Mouse (Mus musculus) intestine, embryonic 14.5 days (tissue): ENCODE data around the gene Asic5. TPM values are rescaled to one million over a fixed set of nuclear protein-coding genes. Genes with fewer than 3 reads are reported as not detected.

ENCODE experiments used
- ATAC-seq: fragments of 200-750 bp; cut with Nextera tagmentation; replicated peaks from 2 replicates; pipeline ENCODE4 v1.8.0; 2017; ENCODE audit warnings: low read depth, moderate number of reproducible peaks, moderate TSS enrichment, moderate library complexity; ENCODE audit not compliant: low FRiP score, low TSS enrichment
- DNase-seq: peaks from one replicate; pipeline ENCODE4 v3.0.0-alpha.2; 2018; ENCODE audit warnings: low spot score
- H3K27ac ChIP-seq: fragments of 300-500 bp; sonication (generic); 2 replicates; pipeline ENCODE4 v1.5.1; 2014; ENCODE audit warnings: low read depth, mild to moderate bottlenecking, control low read depth
- H3K27me3 ChIP-seq: fragments of 300-500 bp; sonication (generic); replicated peaks from 2 replicates; pipeline ENCODE4 v1.6.1; 2014; ENCODE audit warnings: low read length, control low read depth; ENCODE audit not compliant: control insufficient read depth, insufficient read depth
- H3K36me3 ChIP-seq: fragments of 300-500 bp; sonication (generic); 2 replicates; pipeline ENCODE4 v1.6.1; 2014; ENCODE audit warnings: low read length, control low read depth; ENCODE audit not compliant: control insufficient read depth, insufficient read depth
- H3K4me1 ChIP-seq: fragments of 300-500 bp; sonication (generic); replicated peaks from 2 replicates; pipeline ENCODE4 v1.6.1; 2014; ENCODE audit warnings: low read length, control low read depth, mixed read lengths; ENCODE audit not compliant: control insufficient read depth, insufficient read depth
- H3K4me2 ChIP-seq: fragments of 300-500 bp; sonication (generic); 2 replicates; pipeline ENCODE4 v1.6.1; 2014; ENCODE audit warnings: low read length
- H3K4me3 ChIP-seq: fragments of 300-500 bp; sonication (generic); 2 replicates; pipeline ENCODE4 v1.5.1; 2014; ENCODE audit warnings: low read depth, low read length, control low read depth, mixed read lengths
- H3K9ac ChIP-seq: fragments of 300-500 bp; sonication (generic); 2 replicates; pipeline ENCODE4 v1.6.1; 2014; ENCODE audit warnings: mild to moderate bottlenecking, low read length
- H3K9me3 ChIP-seq: fragments of 300-500 bp; sonication (generic); 2 replicates; pipeline ENCODE4 v1.6.1; 2016; ENCODE audit warnings: low read length, control low read depth; ENCODE audit not compliant: control insufficient read depth
- WGBS: fragments of 180-500 bp; shearing (Covaris S2); extraction: QIAGEN DNeasy Blood & Tissue Kit; methylation state at CpG from one replicate; pipeline ENCODE4 v1.1.7; 2014; 5-methylcytosine and 5-hydroxymethylcytosine counted together
- polyA plus RNA-seq: library from polyadenylated mRNA; unstranded; fragments of >200 nt; fragmentation: Nextera tagmentation; extraction: Ambion mirVana; gene quantifications from 2 replicates; pipeline ENCODE4 v1.2.1, GENCODE M21; 2014

Asic5 gene
- polyA plus RNA-seq, 1 experiment from 2014 or later = 0.11 TPM

DNA sequence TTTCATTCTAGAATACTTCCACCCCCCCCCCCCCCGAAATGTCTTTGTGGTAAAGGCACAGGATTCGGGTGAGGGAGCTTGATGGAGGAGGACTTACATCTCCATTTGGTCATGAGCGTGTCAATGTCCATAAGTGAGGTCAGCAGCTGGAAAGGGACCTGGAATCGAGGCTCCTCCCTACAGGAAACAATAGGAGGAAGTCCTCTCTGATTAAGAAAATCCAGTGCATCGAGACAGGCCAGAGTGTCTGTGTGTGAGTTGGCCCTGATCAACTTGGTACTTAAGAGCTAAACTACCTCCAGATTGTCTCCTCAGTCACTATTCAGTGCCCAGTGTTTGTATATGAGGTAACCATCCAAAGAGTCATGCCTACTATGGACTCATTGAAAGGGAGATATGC, 20.8 kb upstream of the Asic5 start:
- H3K9me3 ChIP-seq = no peaks in the 10 kb centered on the region
- H3K4me3 ChIP-seq = no peak overlapping the region
- no peak overlapping the region for H3K9ac ChIP-seq
- no peak overlapping the region for H3K27ac ChIP-seq
- H3K4me2 ChIP-seq = no peak overlapping the region
- DNase-seq (no peak), ATAC-seq (no peak)
- H3K36me3 ChIP-seq = no peaks in the 10 kb centered on the region
- H3K4me1 ChIP-seq = no peaks in the 10 kb centered on the region
- 85% methylated on average over 5 of the region's 5 CpGs for WGBS
- no peaks in the 10 kb centered on the region for H3K27me3 ChIP-seq

DNA sequence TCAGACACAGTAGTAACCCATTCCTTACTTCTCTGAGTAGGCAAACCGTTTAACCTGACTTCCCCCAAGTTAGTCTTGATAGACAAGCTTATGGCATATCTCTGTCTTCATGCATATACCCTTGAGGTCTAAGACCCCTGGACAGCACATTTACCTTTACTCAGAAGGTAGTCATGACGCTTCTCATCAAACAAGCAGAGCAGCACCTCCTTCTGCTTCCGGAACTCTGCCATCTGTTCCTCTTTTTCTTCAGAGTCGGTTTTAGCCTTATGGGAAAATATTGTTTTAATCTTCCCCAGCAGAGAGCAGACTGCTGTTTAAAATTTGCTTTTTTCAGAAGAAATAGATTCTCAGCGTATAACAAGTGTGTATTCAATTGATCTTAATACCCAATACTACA, 18.3 kb upstream of the Asic5 start:
- DNase-seq (no peak), ATAC-seq (no peak)
- Histone ChIP-seq H3K9me3 (no peaks in the 10 kb centered on the region), H3K9ac (no peak overlapping the region), H3K4me2 (no peak overlapping the region), H3K36me3 (no peaks in the 10 kb centered on the region), H3K4me1 (no peaks in the 10 kb centered on the region), H3K27ac (no peak overlapping the region), H3K27me3 (no peaks in the 10 kb centered on the region), H3K4me3 (no peak overlapping the region)
- WGBS = 80% methylated on average over 5 of the region's 5 CpGs

DNA sequence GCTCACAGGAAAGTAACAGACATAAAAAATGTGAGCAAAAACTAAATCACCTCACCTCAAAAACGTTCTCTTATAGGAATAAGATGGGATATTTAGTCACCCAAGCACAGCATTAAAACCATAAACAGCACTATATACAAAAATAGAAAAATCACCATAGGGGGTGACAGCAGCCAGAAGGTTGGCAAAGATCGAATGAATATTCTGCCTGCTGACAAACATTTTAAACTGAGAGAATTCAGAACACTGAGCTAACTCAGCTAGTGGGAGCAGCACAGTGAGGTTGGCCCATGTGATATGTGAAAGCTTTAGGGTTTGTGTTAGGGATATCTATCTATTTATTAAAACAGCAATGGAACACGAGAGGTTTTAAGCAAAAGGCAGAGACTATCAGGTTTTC, 17.5 kb upstream of the Asic5 start:
- no peak overlapping the region for H3K4me2 ChIP-seq
- 68% methylated on average over 3 of the region's 3 CpGs for WGBS
- H3K36me3 ChIP-seq = no peaks in the 10 kb centered on the region
- no peak overlapping the region for H3K4me3 ChIP-seq
- H3K4me1 ChIP-seq = no peaks in the 10 kb centered on the region
- H3K27me3 ChIP-seq = no peaks in the 10 kb centered on the region
- ATAC-seq = no peak
- H3K27ac ChIP-seq = no peak overlapping the region
- H3K9ac ChIP-seq = no peak overlapping the region
- H3K9me3 ChIP-seq = no peaks in the 10 kb centered on the region
- DNase-seq = no peak

DNA sequence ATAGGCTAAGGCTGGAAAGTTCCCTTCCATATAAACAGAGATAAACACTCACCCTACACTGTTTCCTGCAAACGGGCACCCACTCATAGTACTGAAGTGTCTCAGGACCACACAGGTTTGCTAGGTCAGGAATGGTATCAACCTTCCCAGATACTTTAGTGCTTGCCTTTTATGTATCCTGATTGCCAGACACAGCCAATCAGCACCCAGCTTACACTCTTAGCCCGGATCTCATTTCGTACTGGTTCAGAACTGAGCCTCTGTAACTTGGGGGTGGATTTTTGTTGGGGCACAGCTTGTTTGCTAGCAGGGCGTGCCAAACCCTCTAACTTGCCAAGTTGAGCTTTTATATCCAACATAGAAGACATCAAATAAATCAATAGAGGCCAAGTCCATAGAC, 6.5 kb upstream of the Asic5 start:
- 0 out of 2 replicates have a peak, but pooled peaks cover 4% of the 10 kb centered on the region for H3K4me1 ChIP-seq
- H3K4me2 ChIP-seq = no peak overlapping the region
- no peak overlapping the region for H3K4me3 ChIP-seq
- H3K27ac ChIP-seq = no peak overlapping the region
- ATAC-seq (no peak), DNase-seq (no peak)
- H3K9me3 ChIP-seq = no peaks in the 10 kb centered on the region
- no peak overlapping the region for H3K9ac ChIP-seq
- H3K36me3 ChIP-seq = no peaks in the 10 kb centered on the region
- 42% methylated on average over 4 of the region's 4 CpGs for WGBS
- no peaks in the 10 kb centered on the region for H3K27me3 ChIP-seq

DNA sequence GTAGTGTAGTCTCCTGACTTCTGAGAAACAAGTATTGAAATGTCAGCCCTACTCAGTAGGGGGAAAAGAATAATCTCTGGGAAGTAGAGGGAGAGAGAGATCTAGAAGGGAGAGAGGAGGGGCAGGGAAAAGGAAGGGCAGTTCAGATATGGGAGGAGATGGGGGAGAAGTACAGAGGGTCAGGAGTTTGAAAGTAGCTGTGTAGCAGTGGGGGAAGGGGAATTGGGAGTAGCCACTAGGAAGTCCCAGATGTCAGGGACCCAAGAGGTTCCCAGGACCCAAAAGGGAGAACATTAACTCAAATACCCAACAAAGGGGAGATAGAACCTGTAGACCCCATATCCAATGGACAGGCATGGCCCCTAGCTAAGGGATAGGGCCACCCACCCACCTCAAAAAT, 6.0 kb upstream of the Asic5 start, which contains the start of gene Tdo2:
Tdo2 (minus strand) TSS at position 101 of the 400 bp plus-strand sequence.
- no peaks in the 10 kb centered on the region for H3K36me3 ChIP-seq
- 0 out of 2 replicates have a peak, but pooled peaks cover 4% of the 10 kb centered on the region for H3K4me1 ChIP-seq
- H3K9me3 ChIP-seq = no peaks in the 10 kb centered on the region
- DNase-seq = no peak
- no peak within 1 kb of the TSS for H3K9ac ChIP-seq
- H3K27me3 ChIP-seq = no peaks in the 10 kb centered on the region
- H3K4me3 ChIP-seq = no peak within 1 kb of the TSS
- no peak within 1 kb of the TSS for H3K4me2 ChIP-seq
- no peak for ATAC-seq
- H3K27ac ChIP-seq = no peak within 1 kb of the TSS

DNA sequence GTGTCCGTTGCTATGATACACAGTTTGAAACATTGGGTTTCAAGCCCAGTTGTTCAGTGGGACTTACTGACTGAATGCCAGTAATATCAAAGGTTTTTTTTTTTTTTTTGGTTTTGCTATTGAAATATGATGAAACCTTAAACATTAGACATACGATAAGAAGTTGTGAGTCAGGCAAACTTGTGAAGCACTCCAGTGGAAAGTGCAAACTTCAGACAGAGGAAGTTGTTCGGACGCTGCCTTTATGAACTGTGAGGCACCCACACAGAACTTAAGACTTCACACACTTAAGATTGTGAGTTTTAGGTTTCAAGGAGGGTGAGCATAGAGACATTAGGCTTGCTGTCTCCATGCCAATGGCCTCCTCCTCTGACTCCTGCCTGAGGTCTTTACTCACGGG, 514 bp upstream of the Asic5 start:
- Histone ChIP-seq H3K9me3 (no peaks in the 10 kb centered on the region), H3K27me3 (no peaks in the 10 kb centered on the region), H3K9ac (no peak overlapping the region), H3K4me1 (0 out of 2 replicates have a peak, but pooled peaks cover 3% of the 10 kb centered on the region), H3K27ac (no peak overlapping the region), H3K4me2 (no peak overlapping the region), H3K36me3 (no peaks in the 10 kb centered on the region), H3K4me3 (no peak overlapping the region)
- 87% methylated on average over 5 of the region's 5 CpGs for WGBS
- no peak for ATAC-seq
- DNase-seq = no peak

DNA sequence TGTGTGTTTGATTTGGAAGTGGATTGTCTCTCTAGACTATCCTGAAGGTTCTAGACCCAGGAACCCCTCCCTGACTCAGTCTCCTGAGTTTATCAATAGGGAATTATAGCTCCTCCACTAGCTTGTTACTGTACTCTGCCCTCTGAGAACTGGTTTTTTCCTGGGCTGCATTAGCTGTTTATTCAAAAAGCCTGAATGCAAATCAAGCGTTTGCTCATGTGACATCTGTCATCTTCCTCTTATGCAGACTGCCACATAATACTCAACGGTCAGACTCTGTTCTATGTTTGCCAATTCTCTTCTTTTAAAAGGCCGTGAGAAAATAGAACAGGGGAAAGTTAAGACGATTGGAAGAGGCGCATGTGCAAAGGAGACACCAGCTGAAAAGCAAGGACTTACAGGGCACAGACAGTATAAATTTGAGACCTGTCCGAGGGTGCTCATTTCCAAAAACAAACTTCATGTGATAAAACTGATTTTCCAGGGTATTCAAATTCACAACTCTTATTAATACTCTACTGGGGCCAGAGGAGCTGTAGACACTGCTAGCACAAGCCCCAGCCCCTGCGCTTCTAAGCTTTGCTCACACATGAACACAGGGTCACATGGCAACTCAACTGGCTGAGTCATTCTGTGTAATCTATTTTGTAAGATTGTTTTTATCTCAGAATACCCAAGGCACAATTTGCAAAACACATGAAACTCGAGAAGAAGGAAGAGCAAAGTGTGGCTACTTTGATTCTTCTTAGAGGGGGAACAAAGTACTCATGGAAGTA, 1.2 kb downstream of the Asic5 start:
- no peak overlapping the region for H3K4me2 ChIP-seq
- no peak overlapping the region for H3K9ac ChIP-seq
- H3K27me3 ChIP-seq = no peaks in the 10 kb centered on the region
- H3K36me3 ChIP-seq = no peaks in the 10 kb centered on the region
- no peaks in the 10 kb centered on the region for H3K9me3 ChIP-seq
- 78% methylated on average over 8 of the region's 8 CpGs for WGBS
- ATAC-seq = no peak
- H3K27ac ChIP-seq = no peak overlapping the region
- H3K4me3 ChIP-seq = no peak overlapping the region
- no peak for DNase-seq
- H3K4me1 ChIP-seq = 0 out of 2 replicates have a peak, but pooled peaks cover 3% of the 10 kb centered on the region

DNA sequence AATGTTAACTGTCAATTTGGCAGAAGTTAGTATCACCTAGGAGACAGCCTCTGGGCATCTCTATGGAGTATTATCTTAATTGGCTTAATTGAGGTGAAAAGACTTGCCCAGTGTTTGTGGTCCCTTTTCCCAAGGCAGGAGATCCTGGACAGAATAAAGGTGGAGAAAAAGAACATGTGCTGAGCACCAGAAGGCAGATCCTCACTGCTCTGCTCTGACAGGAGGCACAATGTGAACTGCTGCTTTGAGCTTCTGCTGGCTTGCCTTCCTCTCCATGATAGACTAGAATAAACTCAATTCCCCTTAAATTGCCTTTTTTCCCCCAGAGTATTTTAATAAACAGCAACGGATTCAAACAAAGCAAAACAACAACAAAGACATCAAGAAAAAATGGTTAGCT, 3.0 kb downstream of the Asic5 start:
- H3K27me3 ChIP-seq = no peaks in the 10 kb centered on the region
- no peak overlapping the region for H3K4me2 ChIP-seq
- H3K4me1 ChIP-seq = 0 out of 2 replicates have a peak, but pooled peaks cover 3% of the 10 kb centered on the region
- 61% methylated on average over 1 of the region's 1 CpGs for WGBS
- ATAC-seq (no peak), DNase-seq (no peak)
- H3K27ac ChIP-seq = no peak overlapping the region
- no peaks in the 10 kb centered on the region for H3K36me3 ChIP-seq
- H3K4me3 ChIP-seq = no peak overlapping the region
- H3K9ac ChIP-seq = no peak overlapping the region
- no peaks in the 10 kb centered on the region for H3K9me3 ChIP-seq

DNA sequence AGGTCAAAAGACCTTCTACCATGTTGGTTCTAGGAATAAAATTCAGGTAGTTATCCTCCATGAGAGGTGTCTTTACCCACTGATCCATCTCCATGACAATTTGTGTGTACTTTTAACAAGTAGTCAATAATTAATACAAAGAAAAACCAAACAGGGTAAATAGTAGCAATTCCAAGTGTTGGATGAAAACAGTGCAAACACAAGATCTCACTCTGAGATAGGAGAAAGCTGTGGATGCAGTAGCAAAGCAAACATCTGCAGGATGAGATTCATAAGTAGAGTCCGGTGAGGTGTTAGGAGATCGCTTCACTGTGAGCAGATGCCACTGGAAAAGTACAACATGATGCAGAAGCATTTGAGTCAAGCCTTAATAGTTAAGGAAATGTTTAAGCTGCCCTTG, 4.0 kb downstream of the Asic5 start:
- Histone ChIP-seq H3K36me3 (no peaks in the 10 kb centered on the region), H3K4me1 (0 out of 2 replicates have a peak, but pooled peaks cover 3% of the 10 kb centered on the region), H3K9ac (no peak overlapping the region), H3K4me2 (no peak overlapping the region), H3K27me3 (no peaks in the 10 kb centered on the region), H3K4me3 (no peak overlapping the region), H3K9me3 (no peaks in the 10 kb centered on the region), H3K27ac (no peak overlapping the region)
- no peak for DNase-seq
- no peak for ATAC-seq
- WGBS = 79% methylated on average over 2 of the region's 2 CpGs
